Mouse (Mus musculus) mouse trophoblast stem cell (cell line): ENCODE results near the gene Rassf7.

Experiments
- in situ Hi-C, 2 experiments: fragments of 300-500 bp; cut with MseI, MboI; formaldehyde crosslinking; loops; 2 replicates in 1 of 2; 3 replicates in 1 of 2; pipeline ENCODE4 v1.15.1; 2025

Gene Rassf7

GRCm38 (mm10) chr7:141215101-141215879 lies at the start of gene Rassf7:
Gene Rassf7 (plus strand): TSS chr7:141215860.
- in situ Hi-C loops, result no loop called here

- in situ Hi-C loops, result no loop called here
Observed at GRCm38 (mm10) chr7:141167901-141168517, 47.7 kb upstream of the Rassf7 start.

- in situ Hi-C loops, result no loop called here
Observed at GRCm38 (mm10) chr7:141168518-141168953, 47.1 kb upstream of the Rassf7 start.

- in situ Hi-C loops, result no loop called here
Observed at GRCm38 (mm10) chr7:141169300-141169699, 46.4 kb upstream of the Rassf7 start.

GRCm38 (mm10) chr7:141169866-141170265 lies 45.8 kb upstream of the Rassf7 start:
- in situ Hi-C loops, result no loop called here

GRCm38 (mm10) chr7:141172116-141173006 lies 43.3 kb upstream of the Rassf7 start, which contains the start of gene Rnh1:
Gene Rnh1 (minus strand): TSS chr7:141172857.
- in situ Hi-C loops, result no loop called here

- in situ Hi-C loops, result no loop called here
Observed at GRCm38 (mm10) chr7:141173323-141173850, 42.3 kb upstream of the Rassf7 start.

GRCm38 (mm10) chr7:141175068-141175467 lies 40.6 kb upstream of the Rassf7 start:
- in situ Hi-C loops, result loop anchor here (5.0 kb wide), 1 partner anchor 83 kb away; no protein-coding TSS in a partner anchor

GRCm38 (mm10) chr7:141176173-141176572 lies 39.5 kb upstream of the Rassf7 start:
- in situ Hi-C loops, result loop anchor here (5.0 kb wide), 1 partner anchor 84 kb away; no protein-coding TSS in a partner anchor

GRCm38 (mm10) chr7:141188194-141188593 lies 27.5 kb upstream of the Rassf7 start:
- in situ Hi-C loops, result no loop called here

- in situ Hi-C loops, result no loop called here
Observed at GRCm38 (mm10) chr7:141188733-141189132, 26.9 kb upstream of the Rassf7 start.

GRCm38 (mm10) chr7:141190220-141190619 lies 25.4 kb upstream of the Rassf7 start:
- in situ Hi-C loops, result no loop called here

- in situ Hi-C loops, result no loop called here
Observed at GRCm38 (mm10) chr7:141191036-141191435, 24.6 kb upstream of the Rassf7 start.

- in situ Hi-C loops, result no loop called here
Observed at GRCm38 (mm10) chr7:141191796-141192685, 23.6 kb upstream of the Rassf7 start.

GRCm38 (mm10) chr7:141192776-141193347 lies 22.8 kb upstream of the Rassf7 start:
- in situ Hi-C loops, result no loop called here

- in situ Hi-C loops, result no loop called here
Observed at GRCm38 (mm10) chr7:141193348-141193856, 22.3 kb upstream of the Rassf7 start.

GRCm38 (mm10) chr7:141193948-141194347 lies 21.7 kb upstream of the Rassf7 start, which contains the start of the genes Hras and Lrrc56:
Gene Hras (minus strand): TSS chr7:141194005.
Gene Lrrc56 (plus strand): TSS chr7:141194157.
- in situ Hi-C loops, result no loop called here

- in situ Hi-C loops, result no loop called here
Observed at GRCm38 (mm10) chr7:141194409-141194808, 21.3 kb upstream of the Rassf7 start.

GRCm38 (mm10) chr7:141194830-141195229 lies 20.8 kb upstream of the Rassf7 start:
- in situ Hi-C loops, result no loop called here

GRCm38 (mm10) chr7:141195754-141196153 lies 19.9 kb upstream of the Rassf7 start:
- in situ Hi-C loops, result no loop called here
